8 mouse cellular contexts compared by ENCODE assay signal in the genomic region with DNA sequence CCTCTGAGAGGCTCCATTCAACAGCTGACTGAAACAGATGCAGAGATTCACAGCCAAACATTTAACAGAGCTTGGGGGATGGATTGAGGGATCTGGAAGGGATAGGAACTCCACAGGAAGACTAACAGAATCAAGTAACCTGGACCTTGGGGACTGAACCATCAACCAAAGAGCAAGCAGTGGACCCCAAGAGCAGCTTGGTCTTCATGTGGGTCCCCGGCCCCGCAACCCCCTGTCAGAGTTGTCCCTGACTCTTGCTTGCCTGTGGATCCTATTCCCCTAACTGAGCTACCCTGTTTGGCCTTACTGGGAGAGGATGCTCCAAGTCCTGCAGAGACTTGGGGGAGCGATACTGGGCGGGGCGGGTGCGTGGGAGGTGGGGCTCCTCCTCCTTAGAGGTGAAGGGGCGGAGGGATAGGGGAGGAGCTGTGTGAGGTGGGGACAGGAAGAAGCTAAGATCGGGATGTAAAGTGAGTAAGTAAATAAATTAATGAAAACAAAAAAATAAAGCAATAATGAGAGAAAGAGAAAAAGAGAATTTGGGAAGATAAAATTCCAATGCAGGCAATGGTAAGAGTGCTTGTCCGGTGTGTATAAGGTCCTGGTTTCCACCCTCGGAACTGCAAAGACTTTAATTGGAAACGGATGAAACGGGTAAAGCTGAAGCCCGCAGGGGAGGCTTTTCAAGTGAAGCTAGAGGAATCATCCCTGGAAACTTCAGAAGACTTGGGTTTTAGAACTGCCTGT. TPM values are rescaled to one million over a fixed set of nuclear protein-coding genes. Genes with fewer than 3 reads are reported as not detected.
DNase-seq lines count a peak whose midpoint lies in the region; ATAC-seq lines count a peak whose summit lies in the region.

No protein-coding gene starts in this region.

- H3K27ac ChIP-seq in heart, embryonic 15.5 days: no peak overlapping the region
- H3K27ac ChIP-seq in hindbrain, embryonic 16.5 days (ENCODE audit: low read depth, low read length): no peak overlapping the region
- no peak overlapping the region for H3K27ac ChIP-seq in midbrain, embryonic 14.5 days (replicated peaks; ENCODE audit: low read depth, low read length)

- intact Hi-C loops in heart, postnatal 14 days (cut with DNase I): no loop called here

- peak overlapping the region; percentile 32 for H3K4me3 ChIP-seq in heart, embryonic 15.5 days
- peak overlapping the region; percentile 1; the same call in 1 of the 2 replicates for H3K4me3 ChIP-seq in hindbrain, embryonic 16.5 days (ENCODE audit: low read length)
- H3K4me3 ChIP-seq in midbrain, embryonic 14.5 days (replicated peaks; ENCODE audit: low read depth, low read length): no peak overlapping the region

- no peak for ATAC-seq in heart, embryonic 15.5 days (replicated peaks; ENCODE audit: insufficient number of reproducible peaks, insufficient read depth, low FRiP score, low read depth)
- ATAC-seq in hindbrain, embryonic 16.5 days: no peak
- no peak for ATAC-seq in midbrain, embryonic 14.5 days (ENCODE audit: low FRiP score, low TSS enrichment)

- no peak for DNase-seq in heart, postnatal 14 days
- DNase-seq in c-Kit-positive CD71-positive TER-119-negative erythroid progenitor cells, embryonic 14.5 days (ENCODE audit: low read depth): peak; percentile 15
- DNase-seq in midbrain, embryonic 14.5 days: peak; percentile 4
- DNase-seq in adipocyte (ENCODE audit: low spot score): no peak
- no peak for DNase-seq in testis, postnatal 10 days (ENCODE audit: low spot score)
- no peak for DNase-seq in lung, adult 18-20 months

- no peaks in the 10 kb centered on the region for H3K4me1 ChIP-seq in heart, embryonic 15.5 days (replicated peaks)
- no peaks in the 10 kb centered on the region for H3K4me1 ChIP-seq in hindbrain, embryonic 16.5 days (ENCODE audit: control insufficient read depth, insufficient read depth, low read depth, low read length)
- 0 out of 2 replicates have a peak, but pooled peaks cover 3% of the 10 kb centered on the region for H3K4me1 ChIP-seq in midbrain, embryonic 14.5 days (ENCODE audit: control insufficient read depth, insufficient read depth, low read length)

- no peaks in the 10 kb centered on the region for H3K27me3 ChIP-seq in heart, embryonic 15.5 days
- no peaks in the 10 kb centered on the region for H3K27me3 ChIP-seq in hindbrain, embryonic 16.5 days (replicated peaks; ENCODE audit: control insufficient read depth, insufficient read depth, low read length)
- no peaks in the 10 kb centered on the region for H3K27me3 ChIP-seq in midbrain, embryonic 14.5 days (ENCODE audit: control insufficient read depth, insufficient read depth, low read length)

- no peaks in the 10 kb centered on the region for H3K36me3 ChIP-seq in heart, embryonic 15.5 days
- H3K36me3 ChIP-seq in hindbrain, embryonic 16.5 days (ENCODE audit: control insufficient read depth, insufficient read depth, low read length): no peaks in the 10 kb centered on the region
- no peaks in the 10 kb centered on the region for H3K36me3 ChIP-seq in midbrain, embryonic 14.5 days (ENCODE audit: control insufficient read depth, insufficient read depth, low read length)

- peak overlapping the region; percentile 51 for H3K4me2 ChIP-seq in heart, embryonic 15.5 days
- H3K4me2 ChIP-seq in hindbrain, embryonic 16.5 days (ENCODE audit: low read length): peak overlapping the region; percentile 10
- peak overlapping the region; percentile 33 for H3K4me2 ChIP-seq in midbrain, embryonic 14.5 days (ENCODE audit: low read length)

- H3K9ac ChIP-seq in heart, embryonic 15.5 days: no peak overlapping the region
- no peak overlapping the region for H3K9ac ChIP-seq in hindbrain, embryonic 16.5 days (ENCODE audit: low read depth, low read length)
- H3K9ac ChIP-seq in midbrain, embryonic 14.5 days (replicated peaks; ENCODE audit: low read length): no peak overlapping the region

- 15% methylated on average over 13 of the region's 13 CpGs for WGBS in heart, embryonic 15.5 days
- 13% methylated on average over 13 of the region's 13 CpGs for WGBS in hindbrain, embryonic 16.5 days
- WGBS in midbrain, embryonic 14.5 days: 18% methylated on average over 13 of the region's 13 CpGs

- H3K9me3 ChIP-seq in heart, embryonic 15.5 days (replicated peaks): no peaks in the 10 kb centered on the region
- H3K9me3 ChIP-seq in hindbrain, embryonic 16.5 days (ENCODE audit: control insufficient read depth, low read length): no peaks in the 10 kb centered on the region
- no peaks in the 10 kb centered on the region for H3K9me3 ChIP-seq in midbrain, embryonic 14.5 days (ENCODE audit: control insufficient read depth, low read length)

RNA-seq across cellular contexts. Expression of a gene that starts 36.7 kb away (rescaled TPM):
- 31.7 and 38.0 TPM in 2 replicates for polyA plus RNA-seq in heart, embryonic 15.5 days (2015; fragmentation: Nextera tagmentation; extraction: Ambion mirVana)
- 10 to 100 TPM; 28.4 to 28.6 TPM for total RNA-seq in heart, postnatal 14 days (2021)
- 41.0 and 79.5 TPM in 2 replicates for polyA plus RNA-seq in hindbrain, embryonic 16.5 days (2015; fragmentation: Nextera tagmentation; extraction: Ambion mirVana)
- polyA plus RNA-seq in midbrain, embryonic 14.5 days (2014; fragmentation: Nextera tagmentation; extraction: Ambion mirVana): 113 and 116 TPM in 2 replicates

RNA-seq across cellular contexts. Expression of a gene that starts 46.6 kb away (rescaled TPM):
- polyA plus RNA-seq in heart, embryonic 15.5 days (2015; fragmentation: Nextera tagmentation; extraction: Ambion mirVana): 56.1 and 76.1 TPM in 2 replicates
- total RNA-seq in heart, postnatal 14 days (2021): 10 to 100 TPM; 66.8 to 70.0 TPM
- polyA plus RNA-seq in hindbrain, embryonic 16.5 days (2015; fragmentation: Nextera tagmentation; extraction: Ambion mirVana): 75.0 and 85.0 TPM in 2 replicates
- 115 and 124 TPM in 2 replicates for polyA plus RNA-seq in midbrain, embryonic 14.5 days (2014; fragmentation: Nextera tagmentation; extraction: Ambion mirVana)

Comparison
In these comparisons a context has a peak if more than half of its experiments do, and no peak if none do; other contexts are left out.
1. DNase-seq: peak in c-Kit-positive CD71-positive TER-119-negative erythroid progenitor cells, embryonic 14.5 days (single experiment) and midbrain, embryonic 14.5 days (single experiment); none in heart, postnatal 14 days (0 of 2), adipocyte (single experiment), testis, postnatal 10 days (single experiment) and lung, adult 18-20 months (0 of 2).
2. Peak in every context shown above with its lines, with median percentiles within 50 percentile points of each other: H3K4me2 ChIP-seq.